Mouse (Mus musculus): ENCODE results near the gene Kcnj9.

DNA sequence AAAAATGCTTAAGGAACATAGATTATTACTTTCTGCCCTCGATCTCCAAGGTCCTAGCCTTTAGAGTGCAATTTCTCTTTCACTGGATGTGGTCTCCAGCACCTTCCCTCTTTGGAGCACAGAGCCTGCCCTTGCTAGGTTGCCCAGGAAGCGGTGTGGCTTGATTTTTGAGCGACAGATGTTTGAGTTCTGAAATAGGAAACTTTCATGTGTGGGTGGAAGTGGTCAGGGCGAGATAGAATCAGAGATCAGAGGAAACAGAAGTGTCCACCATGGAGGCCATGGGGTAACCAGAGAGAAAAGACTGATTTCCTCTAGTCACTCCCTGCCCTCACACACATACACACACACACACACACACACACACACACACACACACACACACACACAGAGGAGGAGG is 22.9 kb downstream of the Kcnj9 start:
- no peak for TF ChIP-seq CTCF (IDR thresholded peaks at IDR 0.05; ENCODE audit: low read depth)
- TF ChIP-seq EP300 (IDR thresholded peaks at IDR 0.05; ENCODE audit: low read depth), result no peak

Measured in liver, embryonic 14.5 days (tissue).